Comparison of ENCODE assay signal across 7 mouse cellular contexts in the genomic region with DNA sequence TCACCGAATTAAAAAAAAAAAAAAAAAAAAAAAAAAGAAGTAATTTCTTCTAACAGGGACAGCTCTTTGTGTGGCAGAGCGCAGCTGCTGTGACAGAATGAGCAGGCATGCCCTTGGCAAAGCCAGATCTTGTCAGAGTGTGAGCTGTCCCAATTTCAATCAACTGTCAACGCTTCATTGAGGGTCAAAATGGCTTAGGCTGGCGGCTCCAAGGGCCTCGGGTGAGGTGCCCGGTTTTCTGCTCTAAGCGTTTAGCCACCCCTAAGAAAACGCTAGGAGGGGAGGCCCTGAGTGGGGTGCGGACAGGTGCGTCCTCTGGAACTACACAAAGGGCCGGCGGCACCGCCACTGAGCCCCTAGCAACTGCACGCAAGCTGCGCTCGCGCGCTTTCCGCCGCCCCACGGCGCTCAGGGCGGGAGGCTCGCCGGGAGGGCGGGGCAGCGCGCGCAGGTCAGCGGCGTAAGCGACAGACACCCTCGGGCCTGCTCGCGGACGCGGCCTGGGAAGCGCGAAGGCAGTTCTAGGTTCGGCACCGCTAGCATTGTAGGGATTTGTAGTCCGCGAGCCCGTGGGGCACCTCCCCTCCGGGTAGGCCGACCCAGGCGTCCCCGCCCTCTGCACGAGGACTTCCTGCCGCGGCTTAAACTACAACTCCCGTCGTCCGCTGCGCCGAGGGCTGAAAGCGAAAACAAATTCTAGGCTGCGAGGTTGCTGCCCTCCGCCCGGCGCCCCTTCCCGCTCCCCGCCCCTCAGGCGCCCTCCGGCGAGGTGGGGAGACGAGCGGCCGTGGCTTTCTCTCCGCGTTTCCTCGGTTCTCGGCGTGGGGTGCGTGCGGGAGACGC. TPM values are rescaled to one million over a fixed set of nuclear protein-coding genes. Genes with fewer than 3 reads are reported as not detected.
DNase-seq lines count a peak whose midpoint lies in the region; ATAC-seq and TF ChIP-seq lines count a peak whose summit lies in the region.

No protein-coding gene starts in this region.

- H3K9me3 ChIP-seq in embryonic facial prominence, embryonic 10.5 days: no peaks in the 10 kb centered on the region
- H3K9me3 ChIP-seq in intestine, postnatal 0 days (ENCODE audit: control insufficient read depth): 0 out of 2 replicates have a peak, but pooled peaks cover 2% of the 10 kb centered on the region
- H3K9me3 ChIP-seq in midbrain, embryonic 12.5 days: no peaks in the 10 kb centered on the region

- no peaks in the 10 kb centered on the region for H3K27me3 ChIP-seq in embryonic facial prominence, embryonic 10.5 days (replicated peaks; ENCODE audit: low read depth, poor library complexity, severe bottlenecking)
- no peaks in the 10 kb centered on the region for H3K27me3 ChIP-seq in intestine, postnatal 0 days (replicated peaks; ENCODE audit: control insufficient read depth, insufficient read depth, low read length)
- no peaks in the 10 kb centered on the region; the same call in 1 of the 2 replicates for H3K27me3 ChIP-seq in midbrain, embryonic 12.5 days
- no peaks in the 10 kb centered on the region for H3K27me3 ChIP-seq in small intestine, adult 2 months (ENCODE audit: control insufficient read depth, insufficient read depth, low read length)

- peak overlapping the region; percentile 94 for H3K4me3 ChIP-seq in embryonic facial prominence, embryonic 10.5 days
- H3K4me3 ChIP-seq in intestine, postnatal 0 days (ENCODE audit: low read depth, low read length): peak overlapping the region; percentile 85
- H3K4me3 ChIP-seq in midbrain, embryonic 12.5 days: peak overlapping the region; percentile 94
- peak overlapping the region; percentile 96 for H3K4me3 ChIP-seq in small intestine, adult 2 months (ENCODE audit: low read depth, low read length)

- intact Hi-C loops in left cerebral cortex, postnatal 4 days (cut with DNase I): no loop called here

- ATAC-seq in intestine, postnatal 0 days: peak; percentile 99
- ATAC-seq in midbrain, embryonic 12.5 days (ENCODE audit: low FRiP score, low read depth): peak; percentile 99

- TF ChIP-seq CTCF in intestine, postnatal 0 days (IDR thresholded peaks at IDR 0.05; ENCODE audit: low read depth): no peak
- TF ChIP-seq CTCF in small intestine, adult 2 months (IDR thresholded peaks at IDR 0.05; ENCODE audit: extremely low read depth, insufficient read length, insufficient replicate concordance, low read depth, low read length): no peak

- H3K27ac ChIP-seq in embryonic facial prominence, embryonic 10.5 days (replicated peaks): peak overlapping the region; percentile 98
- H3K27ac ChIP-seq in intestine, postnatal 0 days (ENCODE audit: low read depth, low read length): peak overlapping the region; percentile 98
- H3K27ac ChIP-seq in midbrain, embryonic 12.5 days (replicated peaks): peak overlapping the region; percentile 95
- H3K27ac ChIP-seq in small intestine, adult 2 months (ENCODE audit: insufficient read depth, low read depth, low read length): peak overlapping the region; percentile 84

- H3K36me3 ChIP-seq in embryonic facial prominence, embryonic 10.5 days (replicated peaks): peaks cover 7% of the 10 kb centered on the region
- H3K36me3 ChIP-seq in intestine, postnatal 0 days (ENCODE audit: control insufficient read depth, insufficient read depth): peaks cover under 1% of the 10 kb centered on the region; the same call in 1 of the 2 replicates
- H3K36me3 ChIP-seq in midbrain, embryonic 12.5 days: peaks cover under 1% of the 10 kb centered on the region; the same call in 1 of the 2 replicates
- peaks cover under 1% of the 10 kb centered on the region; the same call in 1 of the 2 replicates for H3K36me3 ChIP-seq in small intestine, adult 2 months (ENCODE audit: control insufficient read depth, insufficient read depth, low read length)

- peaks cover 23% of the 10 kb centered on the region for H3K4me1 ChIP-seq in embryonic facial prominence, embryonic 10.5 days
- H3K4me1 ChIP-seq in intestine, postnatal 0 days (replicated peaks; ENCODE audit: control insufficient read depth, insufficient read depth, low read length): 0 out of 2 replicates have a peak, but pooled peaks cover 3% of the 10 kb centered on the region
- peaks cover 28% of the 10 kb centered on the region for H3K4me1 ChIP-seq in midbrain, embryonic 12.5 days
- no peaks in the 10 kb centered on the region for H3K4me1 ChIP-seq in small intestine, adult 2 months (ENCODE audit: control insufficient read depth, insufficient read depth, insufficient read length, low read length)

- peak; percentile 97 for DNase-seq in adrenal gland, postnatal 10 days
- DNase-seq in embryonic facial prominence, embryonic 10.5 days (ENCODE audit: low spot score): peak; percentile 99
- DNase-seq in gonadal fat pad, adult 2 months (ENCODE audit: low read depth): peak; percentile 72
- DNase-seq in left cerebral cortex, postnatal 4 days: peak; percentile 98

- H3K9ac ChIP-seq in intestine, postnatal 0 days (ENCODE audit: low read depth, low read length): peak overlapping the region; percentile 79
- peak overlapping the region; percentile 90 for H3K9ac ChIP-seq in midbrain, embryonic 12.5 days (replicated peaks)

- WGBS in embryonic facial prominence, embryonic 10.5 days: 1% methylated on average over 77 of the region's 77 CpGs
- under 1% methylated on average over 71 of the region's 77 CpGs for WGBS in intestine, postnatal 0 days
- WGBS in midbrain, embryonic 12.5 days: under 1% methylated on average over 69 of the region's 77 CpGs
- WGBS in small intestine, adult 2 months: under 1% methylated on average over 77 of the region's 77 CpGs

- peak overlapping the region; percentile 81 for H3K4me2 ChIP-seq in intestine, postnatal 0 days (replicated peaks; ENCODE audit: low read depth)
- peak overlapping the region; percentile 63 for H3K4me2 ChIP-seq in midbrain, embryonic 12.5 days (replicated peaks)

- TF ChIP-seq POLR2A in small intestine, adult 2 months (IDR thresholded peaks at IDR 0.05; ENCODE audit: low read depth, low read length): peak; percentile 64

RNA-seq across cellular contexts. Expression of gene Otud4, which starts 0.5 kb away (rescaled TPM):
- total RNA-seq in adrenal gland, postnatal 10 days (2021): 10 to 100 TPM; 40.1 to 44.6 TPM
- 16.1 and 17.8 TPM in 2 replicates for polyA plus RNA-seq in embryonic facial prominence, embryonic 10.5 days (2016; fragmentation: Nextera tagmentation; extraction: Ambion mirVana)
- 27.8 and 31.5 TPM in 2 replicates for polyA plus RNA-seq in gonadal fat pad, adult 2 months (2012; rRNA removed)
- 6.0 and 6.3 TPM in 2 replicates for polyA plus RNA-seq in intestine, postnatal 0 days (2015; fragmentation: Nextera tagmentation; extraction: Ambion mirVana)
- total RNA-seq in left cerebral cortex, postnatal 4 days (2021): 10 to 100 TPM; 49.5 to 50.3 TPM
- polyA plus RNA-seq in midbrain, embryonic 12.5 days (2016; fragmentation: Nextera tagmentation; extraction: Ambion mirVana): 18.9 and 20.9 TPM in 2 replicates
- polyA plus RNA-seq in small intestine, adult 2 months (2012; rRNA removed): 11.2 and 18.0 TPM in 2 replicates

Comparison
In these comparisons a context has a peak if more than half of its experiments do, and no peak if none do; other contexts are left out.
1. Peak in every context shown above with its lines: DNase-seq, ATAC-seq, H3K4me3 ChIP-seq and H3K27ac ChIP-seq.